In genomic region chr5:65921477-65922138, GRCm38 (mm10) we compare ENCODE assay signal across 28 mouse cellular contexts. TPM values are rescaled to one million over a fixed set of nuclear protein-coding genes. Genes with fewer than 3 reads are reported as not detected.
A peak's percentile ranks its signal among the peaks of the same experiment; 100 is the strongest.
DNase-seq lines count a peak whose midpoint lies in the region; ATAC-seq and TF ChIP-seq lines count a peak whose summit lies in the region.
"Had no signal": no experiment of that assay in that cellular context is flagged by ENCODE, and none has a peak within 500 bp of the region (broad histone marks: within the 10 kb centered on the region; RNA-seq: fewer than 3 reads in every experiment).

No protein-coding gene starts in this region.

- peaks cover 8% of the 10 kb centered on the region for H3K4me1 ChIP-seq in forebrain, embryonic 15.5 days
- peaks cover 14% of the 10 kb centered on the region for H3K4me1 ChIP-seq in forebrain, embryonic 10.5 days
- H3K4me1 ChIP-seq in spleen, adult 2 months (ENCODE audit: control insufficient read depth, insufficient read depth, insufficient read length) = peaks cover 36% of the 10 kb centered on the region
- H3K4me1 ChIP-seq in lung, postnatal 0 days (ENCODE audit: insufficient read depth, low read depth, low read length) = no peaks in the 10 kb centered on the region
- H3K4me1 ChIP-seq: intestine, embryonic 15.5 days had no signal

- no peak overlapping the region for H3K4me2 ChIP-seq in forebrain, embryonic 15.5 days (replicated peaks)
- no peak overlapping the region for H3K4me2 ChIP-seq in lung, postnatal 0 days (replicated peaks; ENCODE audit: low read depth, low read length)
- H3K4me2 ChIP-seq: hindbrain, embryonic 14.5 days; intestine, embryonic 15.5 days had no signal

- H3K4me3 ChIP-seq in forebrain, embryonic 15.5 days = no peak overlapping the region
- H3K4me3 ChIP-seq in forebrain, embryonic 10.5 days = no peak overlapping the region
- H3K4me3 ChIP-seq in spleen, adult 2 months (ENCODE audit: extremely low read depth, insufficient read depth, insufficient read length) = no peak overlapping the region
- H3K4me3 ChIP-seq in lung, postnatal 0 days (ENCODE audit: low read depth, low read length) = no peak overlapping the region
- H3K4me3 ChIP-seq: intestine, embryonic 15.5 days had no signal

- ATAC-seq in forebrain, embryonic 15.5 days (replicated peaks) = no peak
- ATAC-seq in common myeloid progenitor, adult 5-6 weeks (replicated peaks; ENCODE audit: low read depth, poor library complexity, severe bottlenecking) = peak; percentile 37
- no peak for ATAC-seq in lung, postnatal 0 days
- ATAC-seq in cerebellum, adult (ENCODE audit: insufficient number of reproducible peaks, low FRiP score, low TSS enrichment) = no peak
- ATAC-seq: intestine, embryonic 15.5 days; liver, postnatal 0 days; Patski had no signal

- no peak for TF ChIP-seq POLR2A in spleen, adult 2 months (IDR thresholded peaks at IDR 0.05; ENCODE audit: low read depth, low read length)

- H3K27ac ChIP-seq in forebrain, embryonic 15.5 days (replicated peaks) = peak overlapping the region; percentile 42
- no peak overlapping the region for H3K27ac ChIP-seq in forebrain, embryonic 10.5 days
- peak overlapping the region; percentile 42 for H3K27ac ChIP-seq in spleen, adult 2 months (ENCODE audit: insufficient read depth, low read length)
- H3K27ac ChIP-seq in lung, postnatal 0 days (ENCODE audit: low read length) = no peak overlapping the region
- H3K27ac ChIP-seq: hindbrain, embryonic 14.5 days; intestine, embryonic 15.5 days had no signal

- 81% methylated on average over 9 of the region's 9 CpGs for WGBS in forebrain, embryonic 15.5 days
- WGBS in forebrain, embryonic 10.5 days = 84% methylated on average over 9 of the region's 9 CpGs
- 63% methylated on average over 9 of the region's 9 CpGs for WGBS in spleen, adult 2 months
- WGBS in lung, postnatal 0 days = 70% methylated on average over 9 of the region's 9 CpGs

- H3K27me3 ChIP-seq in forebrain, embryonic 15.5 days = no peaks in the 10 kb centered on the region
- H3K27me3 ChIP-seq in forebrain, embryonic 10.5 days (ENCODE audit: poor library complexity, severe bottlenecking) = no peaks in the 10 kb centered on the region
- no peaks in the 10 kb centered on the region for H3K27me3 ChIP-seq in spleen, adult 2 months (ENCODE audit: control insufficient read depth, insufficient read depth, low read length)
- no peaks in the 10 kb centered on the region for H3K27me3 ChIP-seq in lung, postnatal 0 days (replicated peaks; ENCODE audit: insufficient read depth, low read length)
- H3K27me3 ChIP-seq: intestine, embryonic 15.5 days; Patski had no signal

- no peak for DNase-seq in forebrain, embryonic 10.5 days (ENCODE audit: extremely low spot score, low spot score)
- no peak for DNase-seq in spleen, adult 2 months (ENCODE audit: low read depth in 1 of 2, low spot score in 2 of 2)
- DNase-seq in spleen, adult 12 weeks (ENCODE audit: low spot score) = no peak
- peak; percentile 61 for DNase-seq in naive thymus-derived CD4-positive, alpha-beta T cell, adult 2 months (ENCODE audit: low read depth)
- no peak for DNase-seq in lung, postnatal 0 days (ENCODE audit: low spot score)
- DNase-seq: adrenal gland, adult 8-10 months; cerebellum, adult 2 months; cerebellum, postnatal 36 days; gastrocnemius, postnatal 36 days; heart, postnatal 4 days; kidney, adult 8-10 months; kidney, postnatal 10 days; liver, postnatal 0 days; lung, postnatal 10 days; right cerebral cortex, postnatal 14 days; spleen, adult 18-20 months had no signal

- no peaks in the 10 kb centered on the region for H3K9me3 ChIP-seq in forebrain, embryonic 15.5 days
- H3K9me3 ChIP-seq in forebrain, embryonic 10.5 days = no peaks in the 10 kb centered on the region
- no peaks in the 10 kb centered on the region for H3K9me3 ChIP-seq in lung, postnatal 0 days (ENCODE audit: low read length)
- H3K9me3 ChIP-seq: intestine, embryonic 15.5 days had no signal

- no peak for TF ChIP-seq CTCF in spleen, adult 2 months (IDR thresholded peaks at IDR 0.05; ENCODE audit: extremely low read depth, insufficient read depth, insufficient read length, insufficient replicate concordance)
- TF ChIP-seq CTCF in lung, postnatal 0 days (IDR thresholded peaks at IDR 0.05) = no peak

- H3K9ac ChIP-seq in forebrain, embryonic 15.5 days (replicated peaks) = no peak overlapping the region
- H3K9ac ChIP-seq in lung, postnatal 0 days (replicated peaks; ENCODE audit: low read depth) = no peak overlapping the region
- H3K9ac ChIP-seq: hindbrain, embryonic 14.5 days; intestine, embryonic 15.5 days; liver, postnatal 0 days had no signal

- H3K36me3 ChIP-seq in forebrain, embryonic 15.5 days = no peaks in the 10 kb centered on the region
- H3K36me3 ChIP-seq in forebrain, embryonic 10.5 days (replicated peaks) = no peaks in the 10 kb centered on the region
- H3K36me3 ChIP-seq in spleen, adult 2 months (ENCODE audit: control insufficient read depth, insufficient read depth, low read length) = no peaks in the 10 kb centered on the region
- H3K36me3 ChIP-seq in lung, postnatal 0 days (ENCODE audit: insufficient read depth, low read length) = no peaks in the 10 kb centered on the region
- H3K36me3 ChIP-seq: intestine, embryonic 15.5 days had no signal

- no peak for TF ChIP-seq EP300 in lung, postnatal 0 days (IDR thresholded peaks at IDR 0.05)

RNA-seq across cellular contexts. Expression of gene Chrna9, which starts 13.1 kb away (rescaled TPM):
- polyA plus RNA-seq in forebrain, embryonic 15.5 days (2015; fragmentation: Nextera tagmentation; extraction: Ambion mirVana) = not detected in 2 replicates
- polyA plus RNA-seq in forebrain, embryonic 10.5 days (2016; fragmentation: Nextera tagmentation; extraction: Ambion mirVana) = 0.14 TPM in 1 of 2 replicates, not detected in the other
- 0.54 TPM in 1 of 2 replicates, not detected in the other for polyA plus RNA-seq in spleen, adult 2 months (2012; rRNA removed)
- total RNA-seq in common myeloid progenitor, adult 5-6 weeks (2017) = not detected in 2 replicates
- polyA plus RNA-seq in lung, postnatal 0 days (2015; fragmentation: Nextera tagmentation; extraction: Ambion mirVana) = 0.20 TPM in 1 of 2 replicates, not detected in the other
- total RNA-seq: adrenal gland, adult 8-10 months; layer of hippocampus, postnatal 14 days; left cerebral cortex, adult 8-10 months; liver, adult 2 months; megakaryocyte, adult 5-6 weeks; monocyte, adult 5-6 weeks had no signal
- polyA plus RNA-seq: cerebellum, adult 2 months; hindbrain, embryonic 14.5 days; intestine, embryonic 15.5 days; liver, adult 2 months; liver, postnatal 0 days; Patski; stomach, embryonic 14.5 days had no signal

Comparison
In these comparisons a context has a peak if more than half of its experiments do, and no peak if none do; other contexts are left out.
1. H3K27ac ChIP-seq: peak in forebrain, embryonic 15.5 days (single experiment) and spleen, adult 2 months (single experiment); none in forebrain, embryonic 10.5 days (single experiment) and lung, postnatal 0 days (single experiment).